Mouse (Mus musculus) limb, embryonic 13.5 days (tissue): Measurements from ENCODE around the gene Prnd. TPM values are rescaled to one million over a fixed set of nuclear protein-coding genes. Genes with fewer than 3 reads are reported as not detected.

ENCODE experiments used
- ATAC-seq: fragments of 200-750 bp; cut with Nextera tagmentation; 2 replicates; pipeline ENCODE4 v1.8.0; 2017; ENCODE audit warnings: low read depth, moderate number of reproducible peaks, moderate TSS enrichment; ENCODE audit not compliant: low FRiP score
- H3K27ac ChIP-seq: fragments of 300-500 bp; sonication (generic); 2 replicates; pipeline ENCODE4 v1.5.1; 2015; ENCODE audit warnings: inconsistent platforms, mild to moderate bottlenecking, moderate library complexity
- H3K27me3 ChIP-seq: fragments of 300-500 bp; sonication (generic); 2 replicates; pipeline ENCODE4 v1.6.1; 2015; ENCODE audit warnings: mild to moderate bottlenecking, inconsistent platforms
- H3K36me3 ChIP-seq: fragments of 300-500 bp; sonication (generic); 2 replicates; pipeline ENCODE4 v1.6.1; 2015; ENCODE audit warnings: inconsistent platforms, mild to moderate bottlenecking, moderate library complexity
- H3K4me1 ChIP-seq: fragments of 300-500 bp; sonication (generic); 2 replicates; pipeline ENCODE4 v1.6.1; 2015; ENCODE audit warnings: inconsistent platforms
- H3K4me2 ChIP-seq: fragments of 300-500 bp; sonication (generic); replicated peaks from 2 replicates; pipeline ENCODE4 v1.6.1; 2015; ENCODE audit warnings: inconsistent platforms, mild to moderate bottlenecking, moderate library complexity
- H3K4me3 ChIP-seq: fragments of 300-500 bp; sonication (generic); 2 replicates; pipeline ENCODE4 v1.5.1; 2015; ENCODE audit warnings: moderate library complexity, mild to moderate bottlenecking, inconsistent platforms
- H3K9ac ChIP-seq: fragments of 300-500 bp; sonication (generic); 2 replicates; pipeline ENCODE4 v1.6.1; 2015; ENCODE audit warnings: mild to moderate bottlenecking, inconsistent platforms
- H3K9me3 ChIP-seq: fragments of 300-500 bp; sonication (generic); 2 replicates; pipeline ENCODE4 v1.6.1; 2016; ENCODE audit warnings: inconsistent platforms
- WGBS: fragments of 180-500 bp; shearing (Covaris S2); methylation state at CpG from one replicate; pipeline ENCODE4 v1.1.7; 2015; 5-methylcytosine and 5-hydroxymethylcytosine counted together
- polyA plus RNA-seq: library from polyadenylated mRNA; unstranded; fragments of >200 nt; fragmentation: Nextera tagmentation; extraction: Ambion mirVana; gene quantifications from 2 replicates; pipeline ENCODE4 v1.2.1, GENCODE M21; 2015

Prnd gene
- polyA plus RNA-seq, 1 experiment from 2014 or later, result 36.8 TPM

- no peaks in the 10 kb centered on the region for H3K9me3 ChIP-seq
- no peak overlapping the region for H3K27ac ChIP-seq
- H3K4me1 ChIP-seq, result peaks cover 16% of the 10 kb centered on the region
- no peaks in the 10 kb centered on the region for H3K36me3 ChIP-seq
- no peak overlapping the region for H3K4me2 ChIP-seq
- no peak for ATAC-seq
- 83% methylated on average over 7 of the region's 7 CpGs for WGBS
- H3K4me3 ChIP-seq, result no peak overlapping the region
- H3K9ac ChIP-seq, result no peak overlapping the region
- H3K27me3 ChIP-seq, result peaks cover 42% of the 10 kb centered on the region
Measured at GRCm38 (mm10) chr2:131956336-131957256, 5.9 kb downstream of the Prnd start.

DNA sequence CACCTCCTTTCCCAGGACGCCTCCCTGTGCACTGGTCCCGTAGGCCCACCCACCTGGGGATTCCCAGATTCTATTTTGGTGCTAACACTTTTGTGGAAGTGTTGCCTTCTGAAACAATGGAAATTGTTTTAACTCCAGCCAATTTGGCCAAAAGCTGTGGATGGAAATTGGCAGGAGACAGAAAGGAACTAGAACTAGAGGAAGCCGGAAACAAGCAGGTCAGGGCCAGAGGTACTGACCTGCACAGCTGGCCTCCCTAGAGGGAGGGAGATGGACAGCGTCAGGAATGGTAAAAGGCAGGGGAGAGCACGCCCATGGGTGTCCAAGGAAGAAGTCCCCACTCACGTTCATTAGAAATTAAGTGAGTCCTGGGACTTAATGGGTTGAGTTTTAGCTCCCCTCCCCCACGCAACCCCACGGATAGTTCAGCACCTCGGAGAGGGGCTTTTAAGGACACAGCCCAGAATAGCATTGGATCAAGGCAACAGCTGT is 7.1 kb downstream of the Prnd start:
- no peak overlapping the region for H3K4me2 ChIP-seq
- 53% methylated on average over 9 of the region's 9 CpGs for WGBS
- ATAC-seq, result no peak

DNA sequence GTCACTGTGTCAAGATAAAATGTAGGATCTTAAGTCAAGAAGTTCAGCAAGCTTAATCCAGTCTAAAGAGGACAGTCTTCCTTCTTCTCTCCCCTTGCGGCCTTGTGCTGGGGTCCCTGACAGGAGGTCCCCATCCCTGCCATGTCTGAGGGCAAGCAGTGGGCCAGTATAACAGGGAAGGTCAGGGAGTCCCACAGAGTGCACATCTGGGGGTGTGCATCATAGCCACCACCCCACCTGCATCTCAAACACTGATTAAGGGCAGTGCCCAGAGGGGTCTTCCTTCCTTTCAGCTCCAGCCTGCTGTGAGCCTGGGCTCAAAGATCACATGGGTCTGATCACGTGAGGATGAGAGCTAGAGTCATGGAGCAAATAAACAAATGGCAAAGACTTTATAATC is 11.0 kb downstream of the Prnd start:
- H3K27me3 ChIP-seq, result no peaks in the 10 kb centered on the region
- 75% methylated on average over 2 of the region's 2 CpGs for WGBS
- H3K9me3 ChIP-seq, result no peaks in the 10 kb centered on the region
- ATAC-seq, result no peak
- no peaks in the 10 kb centered on the region for H3K4me1 ChIP-seq
- no peak overlapping the region for H3K4me2 ChIP-seq
- H3K27ac ChIP-seq, result no peak overlapping the region
- no peak overlapping the region for H3K9ac ChIP-seq
- no peaks in the 10 kb centered on the region for H3K36me3 ChIP-seq
- H3K4me3 ChIP-seq, result no peak overlapping the region

More for the DNA sequence above, 7.1 kb downstream of the Prnd start:
- H3K4me1 ChIP-seq, result peaks cover 11% of the 10 kb centered on the region
- H3K9ac ChIP-seq, result no peak overlapping the region
- peaks cover 30% of the 10 kb centered on the region for H3K27me3 ChIP-seq
- no peaks in the 10 kb centered on the region for H3K36me3 ChIP-seq
- no peak overlapping the region for H3K4me3 ChIP-seq
- no peak overlapping the region for H3K27ac ChIP-seq
- no peaks in the 10 kb centered on the region for H3K9me3 ChIP-seq

DNA sequence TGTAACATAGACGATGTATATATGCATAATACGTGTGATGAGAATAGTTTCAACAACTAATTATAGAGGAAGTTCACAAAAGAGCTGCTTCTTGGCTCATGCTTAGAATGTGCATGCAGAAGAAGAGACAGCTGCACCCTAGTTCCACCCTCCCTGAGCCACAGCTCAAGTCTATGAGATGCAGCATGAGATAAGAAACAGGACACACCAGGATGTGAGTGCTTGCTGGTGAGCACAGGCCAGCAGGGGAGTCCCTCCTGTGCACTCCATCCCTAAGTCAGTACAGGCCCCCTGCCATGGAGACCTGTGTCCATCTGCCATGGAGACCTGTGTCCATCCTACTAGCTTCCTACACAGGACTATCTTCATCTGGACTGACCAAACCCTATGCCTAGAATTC is 19.9 kb downstream of the Prnd start:
- no peak for ATAC-seq
- no peak overlapping the region for H3K27ac ChIP-seq
- WGBS, result 88% methylated on average over 2 of the region's 2 CpGs
- no peak overlapping the region for H3K9ac ChIP-seq
- no peaks in the 10 kb centered on the region for H3K36me3 ChIP-seq
- H3K4me3 ChIP-seq, result no peak overlapping the region
- no peak overlapping the region for H3K4me2 ChIP-seq
- H3K4me1 ChIP-seq, result no peaks in the 10 kb centered on the region
- no peaks in the 10 kb centered on the region for H3K27me3 ChIP-seq
- H3K9me3 ChIP-seq, result no peaks in the 10 kb centered on the region

GRCm38 (mm10) chr2:131971098-131971497 is 20.4 kb downstream of the Prnd start:
- Histone ChIP-seq H3K9me3 (no peaks in the 10 kb centered on the region), H3K4me3 (no peak overlapping the region), H3K4me2 (no peak overlapping the region), H3K36me3 (no peaks in the 10 kb centered on the region), H3K9ac (no peak overlapping the region), H3K27ac (no peak overlapping the region), H3K27me3 (no peaks in the 10 kb centered on the region), H3K4me1 (no peaks in the 10 kb centered on the region)
- no peak for ATAC-seq
- WGBS, result 74% methylated on average over 4 of the region's 4 CpGs

DNA sequence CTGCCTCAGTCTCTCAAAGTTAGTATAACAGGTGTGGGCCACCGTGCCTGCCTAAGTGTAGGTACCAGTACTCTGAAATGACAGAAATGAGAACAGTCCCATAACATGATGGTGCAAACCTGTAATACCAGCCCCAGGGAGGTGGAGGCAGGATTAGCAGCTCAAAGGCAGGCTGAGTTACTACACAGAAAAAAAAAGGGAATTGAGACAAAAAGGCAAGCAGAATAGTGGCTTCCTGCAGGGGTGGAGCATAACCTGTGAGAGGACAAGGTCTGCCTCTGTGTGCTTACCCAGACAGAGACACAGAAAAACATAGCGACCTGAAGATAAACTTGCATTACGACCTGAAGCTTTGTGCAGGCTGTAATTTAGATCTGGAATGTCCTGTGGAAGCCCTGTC is 26.0 kb downstream of the Prnd start:
- 73% methylated on average over 3 of the region's 3 CpGs for WGBS
- no peaks in the 10 kb centered on the region for H3K27me3 ChIP-seq
- no peak overlapping the region for H3K4me2 ChIP-seq
- no peak overlapping the region for H3K4me3 ChIP-seq
- H3K4me1 ChIP-seq, result peaks cover 7% of the 10 kb centered on the region; the same call in 1 of the 2 replicates
- no peaks in the 10 kb centered on the region for H3K36me3 ChIP-seq
- peaks cover 12% of the 10 kb centered on the region for H3K9me3 ChIP-seq
- no peak overlapping the region for H3K27ac ChIP-seq
- H3K9ac ChIP-seq, result no peak overlapping the region
- no peak for ATAC-seq

- 47% methylated on average over 9 of the region's 9 CpGs for WGBS
- no peak overlapping the region for H3K27ac ChIP-seq
- no peaks in the 10 kb centered on the region for H3K36me3 ChIP-seq
- H3K4me3 ChIP-seq, result no peak overlapping the region
- H3K4me2 ChIP-seq, result no peak overlapping the region
- H3K9me3 ChIP-seq, result peaks cover 12% of the 10 kb centered on the region
- no peak overlapping the region for H3K9ac ChIP-seq
- no peaks in the 10 kb centered on the region for H3K27me3 ChIP-seq
- H3K4me1 ChIP-seq, result peaks cover 7% of the 10 kb centered on the region; the same call in 1 of the 2 replicates
- ATAC-seq, result peak; percentile 65
Measured at GRCm38 (mm10) chr2:131980866-131981265, 30.2 kb downstream of the Prnd start.

DNA sequence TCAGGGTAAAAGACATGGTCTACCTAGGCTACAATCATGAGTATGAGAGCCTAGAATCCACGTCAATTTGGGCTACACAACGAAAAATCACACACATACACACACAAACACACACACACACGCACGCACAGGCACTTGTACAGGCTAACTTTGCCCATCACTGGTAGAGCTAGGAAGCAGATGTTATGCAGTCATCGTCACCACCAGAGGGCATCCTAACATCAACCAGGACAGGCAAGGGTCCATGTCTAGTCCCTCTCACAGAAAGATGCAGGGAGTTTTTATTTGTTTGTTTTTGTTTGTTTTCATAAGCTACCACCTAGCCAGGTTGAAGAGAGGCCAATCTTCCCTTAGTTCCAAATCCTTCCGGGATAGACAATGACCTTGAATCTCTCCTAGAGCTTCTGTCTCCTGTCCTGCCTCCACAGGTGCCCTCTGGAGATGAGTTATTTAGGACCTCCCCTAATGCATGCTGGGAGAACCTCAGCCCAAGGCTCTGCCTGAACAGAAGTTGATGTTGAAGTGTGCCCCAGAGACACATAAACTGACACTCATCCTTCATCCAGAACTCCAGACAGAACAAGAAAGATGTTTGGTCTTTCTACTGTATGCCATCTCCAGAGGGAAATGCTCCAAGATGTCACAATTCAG is 32.0 kb downstream of the Prnd start:
- ATAC-seq, result no peak
- no peak overlapping the region for H3K4me3 ChIP-seq
- no peak overlapping the region for H3K4me2 ChIP-seq
- peaks cover 7% of the 10 kb centered on the region; the same call in 1 of the 2 replicates for H3K4me1 ChIP-seq
- H3K9me3 ChIP-seq, result peaks cover 5% of the 10 kb centered on the region
- WGBS, result 20% methylated on average over 6 of the region's 6 CpGs
- no peaks in the 10 kb centered on the region for H3K36me3 ChIP-seq
- no peaks in the 10 kb centered on the region for H3K27me3 ChIP-seq
- H3K9ac ChIP-seq, result no peak overlapping the region
- H3K27ac ChIP-seq, result no peak overlapping the region

DNA sequence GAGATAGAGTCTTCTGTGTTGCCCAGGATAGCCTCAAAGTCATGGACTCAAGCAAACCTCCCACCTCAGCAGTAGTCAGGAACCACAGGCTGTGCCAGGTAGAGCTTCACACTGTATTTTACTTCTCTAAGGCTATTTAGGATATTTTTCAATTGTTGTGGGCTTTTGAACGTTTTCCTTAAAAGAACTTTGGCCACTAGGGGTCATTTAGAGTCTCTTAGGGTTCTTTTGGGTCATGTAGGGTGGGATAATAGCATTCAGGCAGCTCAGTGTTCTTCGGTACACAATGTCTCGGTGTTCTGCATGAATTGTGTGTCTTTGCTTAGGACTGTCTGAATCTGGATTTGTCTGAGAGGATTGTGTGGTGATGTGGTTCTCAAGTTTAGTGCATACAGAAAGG is 37.3 kb downstream of the Prnd start:
- no peak overlapping the region for H3K4me2 ChIP-seq
- peaks cover 15% of the 10 kb centered on the region for H3K4me1 ChIP-seq
- H3K27ac ChIP-seq, result no peak overlapping the region
- H3K27me3 ChIP-seq, result no peaks in the 10 kb centered on the region
- no peak overlapping the region for H3K4me3 ChIP-seq
- H3K9me3 ChIP-seq, result no peaks in the 10 kb centered on the region
- ATAC-seq, result no peak
- H3K36me3 ChIP-seq, result no peaks in the 10 kb centered on the region
- H3K9ac ChIP-seq, result no peak overlapping the region
- WGBS, result 55% methylated on average over 3 of the region's 3 CpGs

- Histone ChIP-seq H3K4me1 (peaks cover 21% of the 10 kb centered on the region), H3K9ac (no peak overlapping the region), H3K27ac (no peak overlapping the region), H3K9me3 (no peaks in the 10 kb centered on the region), H3K27me3 (no peaks in the 10 kb centered on the region), H3K4me3 (no peak overlapping the region), H3K4me2 (no peak overlapping the region), H3K36me3 (no peaks in the 10 kb centered on the region)
- 72% methylated on average over 2 of the region's 2 CpGs for WGBS
- ATAC-seq, result no peak
Measured at GRCm38 (mm10) chr2:131988550-131988949, 37.9 kb downstream of the Prnd start.

GRCm38 (mm10) chr2:131992487-131992886 is 41.8 kb downstream of the Prnd start:
- H3K4me3 ChIP-seq, result no peak overlapping the region
- WGBS, result 65% methylated on average over 2 of the region's 2 CpGs
- no peak overlapping the region for H3K27ac ChIP-seq
- no peak overlapping the region for H3K4me2 ChIP-seq
- H3K27me3 ChIP-seq, result no peaks in the 10 kb centered on the region
- ATAC-seq, result no peak
- H3K9me3 ChIP-seq, result no peaks in the 10 kb centered on the region
- no peak overlapping the region for H3K9ac ChIP-seq
- peaks cover 25% of the 10 kb centered on the region for H3K4me1 ChIP-seq
- H3K36me3 ChIP-seq, result no peaks in the 10 kb centered on the region

DNA sequence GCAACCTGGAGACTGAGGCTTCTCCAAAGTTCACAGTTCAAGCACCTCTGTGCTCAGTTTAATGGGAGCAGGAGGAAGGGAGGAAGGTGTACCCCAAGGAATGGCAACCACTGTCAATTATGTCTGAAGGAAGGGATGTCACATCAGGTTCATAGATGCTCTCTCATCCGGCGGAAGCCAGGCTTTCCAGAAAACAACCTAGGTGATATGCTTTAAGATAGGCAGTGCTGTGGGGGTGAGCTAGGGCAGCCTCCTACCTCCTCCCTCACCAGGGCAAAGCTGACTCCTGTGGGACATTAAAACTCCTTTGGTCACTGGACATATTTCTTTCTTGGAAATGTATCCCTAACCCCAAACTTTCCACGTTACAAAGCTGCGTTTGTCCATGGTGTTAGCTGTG is 42.5 kb downstream of the Prnd start:
- Histone ChIP-seq H3K36me3 (no peaks in the 10 kb centered on the region), H3K4me1 (peaks cover 25% of the 10 kb centered on the region), H3K4me2 (peak overlapping the region; percentile 47), H3K27me3 (no peaks in the 10 kb centered on the region), H3K9ac (no peak overlapping the region), H3K9me3 (no peaks in the 10 kb centered on the region), H3K27ac (peak overlapping the region; percentile 33; the same call in 1 of the 2 replicates), H3K4me3 (no peak overlapping the region)
- no peak for ATAC-seq
- WGBS, result 58% methylated on average over 4 of the region's 4 CpGs
